Mouse (Mus musculus) T-helper 1 cell (primary cell): ENCODE data around the gene Tnfsf12.

Experiments used
- in situ Hi-C: fragments of 300-600 bp; cut with MboI, MseI; formaldehyde crosslinking; loops from one replicate; pipeline ENCODE4 v1.15.1; 2025; ENCODE audit warnings: high pct_unique_total_duplicates

The Tnfsf12 gene

DNA sequence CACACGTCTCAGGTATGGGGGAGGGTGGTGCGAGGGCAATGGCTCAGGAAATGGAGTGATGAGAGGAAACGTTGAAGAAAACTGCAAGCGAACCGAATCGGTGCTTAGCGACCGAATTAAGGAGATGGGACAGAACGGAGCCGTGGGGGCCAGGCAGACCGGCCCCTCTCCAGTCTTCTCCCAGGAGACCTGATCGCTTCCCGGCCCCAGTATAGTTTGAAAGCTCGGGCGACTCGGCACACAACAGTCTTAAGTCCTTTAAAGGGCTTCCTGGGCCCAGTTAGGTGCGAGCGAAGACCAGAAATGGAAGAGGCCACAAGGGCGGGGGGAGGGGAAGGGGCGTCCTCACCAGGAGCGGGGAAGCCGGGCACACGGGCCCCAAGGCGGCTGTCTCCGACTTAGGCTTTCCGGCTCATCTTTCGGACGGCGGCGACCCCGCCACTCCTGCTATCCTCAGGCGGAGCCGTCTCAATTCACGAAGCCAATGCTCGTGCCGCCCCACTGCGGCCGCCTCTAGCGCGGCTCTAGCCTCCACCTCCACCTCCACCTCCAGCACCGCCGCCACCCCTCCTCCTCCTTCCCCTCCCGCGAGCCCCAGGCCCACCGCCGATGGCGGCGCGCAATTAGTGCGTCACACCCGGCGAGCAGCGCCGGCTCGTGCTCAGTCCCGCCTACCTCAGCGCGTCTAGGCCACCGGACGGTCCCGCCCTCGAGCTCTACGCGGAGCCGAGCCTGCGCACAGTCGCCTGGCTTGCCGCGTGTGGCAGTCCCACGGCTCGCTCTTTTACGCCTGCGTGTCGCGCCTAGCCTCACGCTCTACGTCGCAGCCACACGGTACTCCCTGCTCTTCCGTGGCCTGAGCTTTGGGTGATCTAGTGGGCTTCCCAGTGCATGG is 14.1 kb downstream of the Tnfsf12 start, which contains the start of gene Senp3:
Gene Senp3, minus strand, starts transcription at position 771 of the 895 bp plus-strand sequence.
- in situ Hi-C loops: no loop called here

DNA sequence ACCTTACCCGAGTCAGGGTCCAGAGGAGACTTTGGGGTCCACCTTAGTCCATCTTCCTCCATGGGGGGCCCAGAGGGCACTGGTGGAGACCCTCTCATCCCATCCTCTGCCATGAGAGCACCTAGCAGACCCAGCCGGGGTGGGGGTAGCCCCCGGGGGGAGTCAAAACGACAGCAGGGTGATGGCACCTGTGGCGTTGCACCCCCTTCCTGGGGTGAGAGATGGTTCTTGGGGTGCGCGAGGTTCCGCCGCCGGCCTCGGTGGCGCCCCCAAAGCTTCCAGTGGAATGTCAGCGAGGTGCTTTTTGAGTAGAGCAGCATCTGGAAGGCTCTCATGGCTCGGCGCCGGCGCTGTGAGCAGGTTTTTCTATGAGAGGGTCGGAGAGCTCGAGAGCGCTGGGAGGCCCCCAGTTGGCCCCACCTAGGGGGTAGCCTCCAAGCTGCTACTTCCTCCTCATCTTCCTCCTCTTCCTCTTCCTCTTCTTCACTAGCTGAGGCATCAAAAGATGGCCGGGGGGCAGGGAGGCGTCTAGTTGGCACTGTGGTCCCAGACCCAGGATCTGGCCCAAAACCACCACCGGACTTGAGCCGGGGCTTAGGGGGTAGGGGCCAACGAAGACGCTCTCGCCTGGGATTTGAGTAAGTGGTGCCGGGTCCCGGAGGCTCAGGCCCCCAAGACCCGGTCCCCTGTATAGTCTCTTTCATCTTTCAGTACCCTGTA is 15.4 kb downstream of the Tnfsf12 start:
- in situ Hi-C loops: no loop called here

DNA sequence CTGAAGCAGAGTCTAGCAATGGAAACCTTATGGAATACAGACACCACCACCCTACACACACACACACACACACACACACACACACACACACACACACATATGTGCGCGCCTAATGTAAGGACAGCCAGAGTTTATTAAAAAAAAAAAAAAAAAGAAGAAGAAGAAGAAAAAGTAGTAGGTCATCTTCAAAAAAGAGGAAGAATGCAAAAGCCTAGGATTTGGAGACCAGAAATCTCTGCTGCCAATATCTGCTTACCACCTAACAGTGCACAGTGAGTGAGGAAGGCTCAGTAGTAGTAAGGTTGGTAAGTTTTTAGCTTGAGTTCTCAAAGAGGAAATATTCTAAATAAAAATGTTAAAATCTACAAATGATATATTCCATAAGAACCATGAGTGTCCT is 16.5 kb downstream of the Tnfsf12 start:
- in situ Hi-C loops: no loop called here

DNA sequence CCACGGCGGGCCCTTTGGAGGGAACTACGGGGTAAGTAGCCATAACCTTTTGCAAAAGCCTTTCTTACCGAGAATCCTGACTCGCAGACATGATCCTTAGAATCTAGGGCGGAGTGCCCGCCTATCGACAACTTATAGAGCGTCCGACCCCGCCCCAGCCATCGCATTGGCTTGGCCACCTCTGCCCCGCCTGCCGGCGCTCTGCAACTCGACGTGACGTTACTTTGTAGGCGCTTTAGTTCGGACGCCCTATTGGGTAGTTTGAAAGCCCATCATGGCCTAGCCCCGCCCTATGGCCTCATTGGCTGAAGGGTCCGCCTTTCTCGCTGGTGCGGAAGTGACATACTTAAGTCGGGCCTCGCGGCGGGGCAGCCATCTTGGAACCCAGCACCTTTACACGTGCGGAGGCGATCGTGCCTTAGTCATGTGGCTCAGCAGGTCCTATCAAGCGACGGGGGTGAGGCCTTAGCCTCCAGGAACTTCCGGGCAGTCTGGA is 23.4 kb downstream of the Tnfsf12 start, which contains the start of gene Eif4a1:
Gene Eif4a1, minus strand, starts transcription at position 213 of the 496 bp plus-strand sequence.
- in situ Hi-C loops: loop anchor here (5.0 kb wide), 1 partner anchor 90 kb away; the partner anchor contains the start of genes Trp53 and Wrap53

DNA sequence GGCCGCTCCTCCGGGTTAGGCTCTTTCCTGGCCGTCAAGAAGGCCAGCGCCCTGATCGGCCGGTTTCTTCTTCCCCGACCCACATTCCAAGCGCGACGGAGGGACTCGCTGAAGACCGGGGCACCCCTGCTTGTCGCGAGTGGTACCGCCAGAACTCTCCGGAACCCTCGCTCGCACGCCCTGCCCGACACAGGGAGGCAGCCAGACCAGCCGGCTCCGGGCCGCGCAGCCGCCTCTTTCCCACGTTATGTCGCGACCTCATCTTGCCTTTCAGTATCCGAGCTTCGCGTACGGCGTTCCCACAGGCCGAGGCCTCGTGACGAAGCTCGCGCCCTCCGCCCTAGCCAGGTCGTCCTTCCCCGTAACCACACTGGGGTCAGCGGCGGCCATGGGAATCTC is 23.9 kb downstream of the Tnfsf12 start:
- in situ Hi-C loops: loop anchor here (5.0 kb wide), 1 partner anchor 89 kb away; the partner anchor contains the start of genes Trp53 and Wrap53

DNA sequence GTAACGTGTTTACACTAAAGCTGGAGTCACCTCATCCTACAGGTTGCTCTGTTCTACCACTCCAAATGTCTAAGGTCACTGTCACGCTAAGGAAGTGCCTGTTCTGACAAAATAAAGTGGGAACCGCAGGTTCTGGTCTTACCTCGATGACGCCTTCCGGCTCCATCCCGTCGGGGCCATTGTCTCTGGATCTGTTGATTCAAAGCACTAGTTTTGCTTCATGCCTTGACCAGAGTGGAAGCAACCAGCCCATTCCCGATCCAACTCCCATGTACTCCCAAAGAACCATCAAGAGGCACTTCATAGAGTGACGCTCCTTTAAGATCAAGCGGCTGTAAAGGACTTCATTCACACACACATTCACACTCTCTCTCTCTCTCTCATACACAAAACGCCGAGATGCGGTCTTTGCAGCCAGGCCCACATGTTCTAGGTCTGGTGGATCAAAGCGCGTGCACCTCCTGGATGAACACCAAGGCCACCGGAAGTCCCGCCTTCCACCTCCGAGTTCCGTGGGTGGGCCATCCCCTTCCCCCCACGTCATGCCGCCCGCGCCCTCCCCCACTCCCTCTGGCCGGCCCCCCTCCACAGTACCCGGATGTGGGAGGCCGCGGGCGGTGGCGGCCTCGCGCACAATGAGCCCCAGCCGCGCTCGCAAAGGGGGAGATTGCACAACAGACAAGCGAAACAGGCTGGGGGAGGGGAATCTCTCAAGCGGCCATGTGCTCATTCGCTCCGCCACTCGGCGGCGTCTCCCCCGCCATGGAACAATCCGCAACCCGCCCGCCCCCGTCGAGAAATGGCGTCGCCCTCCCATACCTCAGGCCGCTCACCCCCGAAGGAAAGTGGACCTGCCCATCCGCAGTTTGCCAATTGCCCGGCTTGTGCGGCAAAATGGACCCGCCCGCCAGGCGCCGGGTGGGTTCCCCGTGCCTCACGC is 24.6 kb downstream of the Tnfsf12 start:
- in situ Hi-C loops: loop anchor here (5.0 kb wide), 1 partner anchor 89 kb away; the partner anchor contains the start of genes Trp53 and Wrap53

DNA sequence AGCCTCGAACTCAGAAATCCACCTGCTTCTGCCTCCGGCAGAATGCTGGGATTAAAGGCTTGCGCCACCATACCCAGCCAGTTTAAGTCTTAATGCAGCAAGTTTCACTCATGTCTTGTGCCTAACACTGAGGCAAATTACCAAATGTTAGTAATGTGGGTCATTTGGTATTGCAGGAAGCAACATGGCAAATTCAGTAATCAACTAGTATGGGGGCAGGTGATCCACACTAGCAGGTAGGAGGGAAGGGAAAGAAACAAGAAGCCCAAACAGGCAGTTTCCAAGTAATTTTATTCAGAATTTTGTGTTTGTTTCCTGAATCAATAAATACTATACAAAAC is 29.0 kb downstream of the Tnfsf12 start:
- in situ Hi-C loops: no loop called here

DNA sequence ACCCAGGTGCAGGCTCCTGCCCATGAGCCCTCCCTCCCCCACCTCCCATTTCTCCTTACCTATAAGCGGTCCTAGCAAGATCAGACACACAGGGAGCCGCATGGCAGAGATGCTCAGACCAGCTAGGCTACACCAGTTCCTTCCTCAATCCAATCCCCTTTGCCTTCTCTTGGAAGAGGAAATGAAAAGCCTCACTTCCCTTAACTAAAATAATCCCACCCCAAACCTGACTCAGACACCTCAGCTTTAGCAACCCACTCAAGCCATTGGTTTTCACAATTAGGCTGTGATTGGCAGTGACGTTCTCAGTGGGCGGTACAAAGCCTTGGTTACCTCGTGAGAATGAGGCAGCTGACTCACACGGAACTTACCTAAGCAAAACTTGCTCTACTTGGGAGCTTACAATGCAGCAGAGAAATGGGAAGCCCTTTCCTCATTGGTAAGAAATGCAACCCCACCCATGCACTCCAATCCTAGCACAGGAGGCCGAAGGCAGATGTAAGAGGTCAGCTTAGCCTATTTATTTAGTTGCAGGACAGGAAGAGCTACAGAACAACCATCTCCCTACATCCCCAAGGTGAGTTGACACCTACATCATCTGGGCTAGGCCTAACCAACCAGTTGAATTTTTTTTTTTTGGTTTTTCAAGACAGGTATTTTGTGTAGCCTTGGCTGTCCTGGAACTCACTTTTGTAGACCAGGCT is 29.5 kb downstream of the Tnfsf12 start, which contains the start of gene Cd68:
Gene Cd68, minus strand, starts transcription at position 193 of the 704 bp plus-strand sequence.
- in situ Hi-C loops: no loop called here

DNA sequence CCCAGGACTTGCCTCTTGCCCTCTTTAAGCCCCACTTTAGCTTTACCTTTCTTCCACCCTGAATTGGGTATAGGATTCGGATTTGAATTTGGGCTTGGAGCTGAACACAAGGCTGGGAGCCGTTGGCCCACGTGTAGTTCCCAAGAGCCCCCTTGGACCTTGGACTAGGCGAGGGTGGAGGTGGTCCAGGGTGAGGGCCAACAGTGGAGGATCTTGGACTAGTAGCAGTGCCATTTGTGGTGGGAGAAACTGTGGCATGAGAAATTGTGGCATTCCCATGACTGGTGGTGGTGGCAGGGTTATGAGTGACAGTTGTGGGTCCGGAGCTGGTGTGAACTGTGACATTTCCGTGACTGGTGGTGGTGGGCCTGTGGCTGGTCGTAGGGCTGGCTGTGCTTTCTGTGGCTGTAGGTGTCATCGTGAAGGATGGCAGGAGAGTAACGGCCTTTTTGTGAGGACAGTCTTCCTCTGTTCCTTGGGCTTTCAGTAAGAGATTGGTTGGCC is 30.1 kb downstream of the Tnfsf12 start:
- in situ Hi-C loops: no loop called here

DNA sequence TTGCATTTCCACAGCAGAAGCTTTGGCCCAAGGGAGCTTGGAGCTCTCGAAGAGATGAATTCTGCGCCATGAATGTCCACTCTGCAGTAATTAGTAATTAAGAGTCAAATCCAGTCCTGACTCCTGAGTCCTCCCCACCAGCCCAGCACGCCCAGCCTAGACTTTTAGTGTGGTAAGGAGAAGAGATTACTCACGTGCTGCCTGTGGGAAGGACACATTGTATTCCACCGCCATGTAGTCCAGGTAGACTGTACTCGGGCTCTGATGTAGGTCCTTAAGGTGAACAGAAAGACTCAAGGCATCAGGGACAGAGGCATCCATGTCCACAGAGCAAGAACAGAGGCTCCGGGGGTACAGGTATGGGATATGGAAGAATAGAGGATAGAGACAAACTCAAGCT is 30.8 kb downstream of the Tnfsf12 start:
- in situ Hi-C loops: no loop called here

DNA sequence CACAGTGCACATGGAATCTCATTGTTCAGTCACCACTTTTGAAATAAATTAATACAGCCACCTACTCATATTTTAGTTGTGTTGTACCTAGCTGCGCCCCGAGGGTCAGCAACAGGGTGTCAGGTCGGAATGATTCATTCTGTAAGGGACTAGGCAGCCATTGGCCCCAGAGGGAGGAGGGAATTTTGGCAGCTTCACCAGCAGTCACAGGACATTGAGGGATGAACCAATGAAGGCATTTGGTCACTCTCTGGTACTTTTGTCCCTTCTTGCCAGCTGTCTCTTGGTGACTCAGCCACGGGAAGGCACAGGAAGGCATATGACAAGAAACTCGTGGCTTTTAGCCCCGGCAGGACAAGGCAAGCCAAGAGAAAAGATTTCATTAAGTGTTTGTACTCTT is 31.9 kb downstream of the Tnfsf12 start:
- in situ Hi-C loops: no loop called here

DNA sequence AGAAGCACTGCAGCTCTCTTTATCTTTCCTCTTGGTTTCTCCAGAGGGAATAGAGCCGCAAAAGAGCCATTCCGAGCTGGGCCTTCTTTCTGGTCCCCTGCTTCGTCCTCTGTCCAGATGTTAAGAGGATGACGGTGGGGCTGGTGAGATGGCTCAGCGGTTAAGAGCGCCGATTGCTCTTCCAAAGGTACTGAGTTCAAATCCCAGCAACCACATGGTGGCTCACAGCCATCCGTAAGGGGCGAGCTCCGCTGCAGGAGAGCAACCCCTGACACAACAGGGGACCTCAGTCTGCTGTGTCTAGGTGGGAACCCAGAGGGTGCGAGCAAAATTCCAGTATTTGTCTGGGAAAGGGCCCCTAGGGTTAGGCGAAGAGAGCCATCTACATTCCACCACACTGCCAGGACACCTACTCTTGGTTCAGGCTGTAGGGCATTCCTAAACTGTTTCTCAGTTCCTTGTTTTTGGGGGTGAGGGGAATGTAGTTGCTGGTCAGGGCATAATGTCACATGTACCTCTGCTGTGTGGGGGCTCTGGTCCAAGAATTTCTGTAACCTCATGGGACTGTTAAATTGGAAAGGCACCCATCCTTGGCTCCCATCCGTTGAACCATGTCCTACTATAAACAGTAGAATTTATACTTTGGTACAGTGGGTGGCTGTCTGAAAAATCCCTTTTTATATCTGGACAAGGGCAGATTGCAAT is 32.5 kb downstream of the Tnfsf12 start:
- in situ Hi-C loops: no loop called here

DNA sequence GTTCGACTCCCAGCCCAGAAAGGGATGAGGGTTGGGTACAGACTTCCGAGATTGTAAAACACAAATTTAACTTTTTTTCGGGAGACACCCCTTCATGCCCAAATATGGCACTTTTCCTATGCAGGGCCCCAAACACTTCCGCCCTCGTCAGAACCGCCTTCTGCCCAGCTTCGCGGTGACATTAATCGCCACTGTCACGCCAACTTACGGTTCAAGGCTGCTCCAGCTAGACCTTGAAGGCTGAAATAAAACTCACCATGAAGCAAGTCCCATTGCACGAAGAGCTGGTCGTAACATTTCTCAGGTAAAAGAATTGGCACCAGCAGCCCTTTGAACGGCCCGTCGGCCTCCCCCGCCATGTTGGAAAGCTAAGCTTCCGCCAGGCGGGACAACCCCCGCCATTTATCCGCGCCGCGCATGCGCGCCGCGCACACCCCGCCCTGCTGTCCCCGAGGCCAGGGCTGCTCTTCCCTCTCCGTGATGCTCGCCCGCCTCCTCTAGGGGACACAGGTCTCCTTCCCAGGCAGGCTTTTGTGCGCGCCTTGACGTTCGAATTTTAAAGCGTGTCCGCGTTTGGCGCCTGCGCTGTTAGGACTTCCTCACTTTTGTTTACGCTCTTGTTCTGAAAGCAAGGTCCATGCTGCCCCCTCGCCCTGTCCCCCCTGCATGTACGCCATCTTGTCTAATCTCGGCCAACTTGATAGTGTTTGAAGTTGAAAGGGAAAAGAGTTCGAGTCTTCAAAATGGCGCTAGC is 33.3 kb downstream of the Tnfsf12 start, which contains the start of gene Mpdu1:
Gene Mpdu1, minus strand, starts transcription at position 430 of the 754 bp plus-strand sequence.
- in situ Hi-C loops: no loop called here

DNA sequence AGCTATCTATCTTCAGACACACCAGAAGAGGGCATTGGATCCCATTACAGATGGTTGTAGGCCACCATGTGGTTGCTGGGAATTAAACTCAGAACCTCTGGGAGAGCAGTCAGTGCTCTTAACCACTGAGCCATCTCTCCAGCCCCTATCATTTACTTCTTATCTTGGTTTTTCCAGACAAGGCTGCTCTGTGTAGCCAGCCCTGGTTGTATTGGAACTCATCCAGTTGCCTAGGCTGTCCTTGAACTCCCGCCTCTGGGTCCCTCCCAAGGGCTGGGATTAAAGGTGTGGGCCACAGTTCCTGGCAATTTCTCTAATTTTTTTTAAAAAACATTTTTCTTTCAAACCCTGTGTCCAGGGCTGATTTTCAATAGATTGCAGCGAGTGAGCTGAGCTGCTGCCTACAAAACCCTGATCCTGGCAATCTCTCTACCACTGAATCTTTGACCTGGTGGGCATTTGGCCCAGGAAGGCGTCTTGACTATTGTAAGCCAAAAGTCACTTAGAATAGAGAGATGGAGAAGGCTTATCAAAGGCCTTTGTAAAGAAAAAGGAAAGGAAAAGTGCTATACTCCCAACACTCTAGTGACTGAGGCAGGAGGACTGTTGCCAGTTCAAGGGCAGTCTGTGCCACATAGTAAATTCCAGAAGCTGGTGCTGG is 34.3 kb downstream of the Tnfsf12 start:
- in situ Hi-C loops: no loop called here

DNA sequence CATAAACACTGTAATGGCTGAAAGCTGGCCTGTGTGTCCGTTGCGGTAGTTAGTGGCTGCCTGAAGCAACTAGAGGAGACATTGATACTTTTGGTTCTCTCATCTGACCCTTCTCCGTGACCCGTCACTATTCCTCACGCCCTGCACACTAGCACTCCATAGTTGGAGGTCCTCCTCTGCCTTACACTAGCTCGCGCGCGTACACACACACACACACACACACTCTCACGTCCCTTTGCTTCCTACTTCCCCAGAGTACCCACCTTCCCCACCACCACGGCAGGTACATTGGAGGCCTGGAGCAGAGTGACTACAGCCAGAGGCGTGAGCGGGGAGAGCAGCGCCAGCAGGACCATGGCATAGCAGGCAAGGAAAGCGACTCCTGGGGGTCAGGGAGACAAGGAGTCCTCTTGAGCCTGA is 38.2 kb downstream of the Tnfsf12 start:
- in situ Hi-C loops: no loop called here

DNA sequence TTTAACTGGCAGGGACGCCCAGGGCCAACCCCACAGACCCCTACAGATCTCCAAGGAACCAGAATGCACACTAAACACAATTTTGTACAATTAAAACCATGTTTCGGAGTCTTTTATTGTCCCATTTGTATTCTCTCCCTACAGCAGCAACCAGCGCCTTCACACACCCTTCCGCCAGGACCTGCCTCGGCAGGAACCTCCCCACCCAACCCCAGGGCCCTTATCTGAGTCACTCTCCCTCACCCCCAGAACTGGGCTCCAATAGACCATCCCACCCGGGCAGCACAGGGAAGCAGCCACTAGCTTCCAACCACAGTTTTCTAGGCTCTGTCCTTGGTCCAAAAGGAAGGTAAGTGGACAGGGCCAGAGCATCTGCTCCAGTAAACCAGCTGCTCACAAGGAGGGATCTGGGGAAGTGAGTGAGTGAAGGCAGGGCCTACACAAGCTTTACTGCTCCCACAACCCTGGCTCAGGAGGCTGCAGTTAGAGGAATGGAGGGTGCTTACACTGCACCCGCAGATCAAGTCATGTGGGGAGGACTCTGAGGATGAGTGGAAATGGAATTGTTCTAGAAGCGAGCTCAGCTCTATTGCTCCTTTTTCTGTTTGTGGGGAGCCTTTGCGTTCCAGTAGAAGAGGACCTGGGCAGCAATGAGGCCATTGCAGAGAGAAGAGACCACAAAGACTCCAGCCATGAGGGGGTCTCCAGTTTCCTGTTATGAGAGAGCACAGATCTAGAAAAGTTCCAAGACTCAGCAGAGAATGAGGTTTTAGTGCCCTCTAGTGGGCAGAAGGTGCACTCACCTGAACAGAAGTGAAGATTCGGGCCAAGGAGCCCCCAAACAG is 38.8 kb downstream of the Tnfsf12 start:
- in situ Hi-C loops: no loop called here

DNA sequence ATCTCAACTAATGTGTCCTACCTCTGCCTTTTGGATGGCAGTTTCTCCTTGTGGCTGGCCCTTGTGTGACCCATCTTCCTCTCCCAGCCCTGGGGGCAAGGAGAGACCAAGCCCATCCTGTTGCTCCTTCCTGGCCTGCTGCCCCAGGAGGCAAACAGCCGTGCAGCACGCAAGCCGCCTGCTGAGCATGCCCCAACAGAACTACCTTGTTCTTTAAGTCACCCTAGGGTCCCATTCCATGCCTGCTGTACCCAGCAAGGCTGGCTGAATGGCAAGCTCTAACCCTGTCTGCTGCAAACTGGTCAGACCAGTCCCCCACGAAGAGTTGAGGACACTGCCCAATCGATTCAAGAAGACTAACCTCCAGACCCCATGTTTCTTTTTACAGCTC is 39.6 kb downstream of the Tnfsf12 start:
- in situ Hi-C loops: no loop called here
